Mouse (Mus musculus) right cerebral cortex, postnatal 25 days (tissue): ENCODE measurements around the gene Pacrg.

Source experiments
- DNase-seq: peaks from one replicate; pipeline ENCODE4 v3.0.0; 2022

Gene Pacrg

GRCm38 (mm10) chr17:10398871-10399270, 441.2 kb downstream of the Pacrg start:
- DNase-seq: no peak

GRCm38 (mm10) chr17:10397924-10398627, 442.0 kb downstream of the Pacrg start:
- DNase-seq: no peak

GRCm38 (mm10) chr17:10397336-10397735, 442.8 kb downstream of the Pacrg start:
- no peak for DNase-seq

- DNase-seq: no peak
Observed at GRCm38 (mm10) chr17:10396863-10397262, 443.2 kb downstream of the Pacrg start.

GRCm38 (mm10) chr17:10394855-10395254, 445.3 kb downstream of the Pacrg start:
- peak; percentile 55 for DNase-seq

- DNase-seq: no peak
Observed at GRCm38 (mm10) chr17:10393766-10394165, 446.3 kb downstream of the Pacrg start.

GRCm38 (mm10) chr17:10392342-10393034, 447.6 kb downstream of the Pacrg start:
- no peak for DNase-seq

- peak; percentile 54 for DNase-seq
Observed at GRCm38 (mm10) chr17:10390232-10391172, 449.6 kb downstream of the Pacrg start.

GRCm38 (mm10) chr17:10389740-10390139, 450.4 kb downstream of the Pacrg start:
- DNase-seq: no peak

GRCm38 (mm10) chr17:10386548-10386947, 453.6 kb downstream of the Pacrg start:
- no peak for DNase-seq

GRCm38 (mm10) chr17:10383406-10383805, 456.7 kb downstream of the Pacrg start:
- DNase-seq: no peak

- no peak for DNase-seq
Observed at GRCm38 (mm10) chr17:10378467-10379175, 461.5 kb downstream of the Pacrg start.

- no peak for DNase-seq
Observed at GRCm38 (mm10) chr17:10377606-10378005, 462.5 kb downstream of the Pacrg start.

- no peak for DNase-seq
Observed at GRCm38 (mm10) chr17:10374316-10374715, 465.8 kb downstream of the Pacrg start.

- no peak for DNase-seq
Observed at GRCm38 (mm10) chr17:10373727-10374126, 466.4 kb downstream of the Pacrg start.

GRCm38 (mm10) chr17:10372001-10372785, 467.9 kb downstream of the Pacrg start:
- no peak for DNase-seq

- no peak for DNase-seq
Observed at GRCm38 (mm10) chr17:10371472-10371871, 468.6 kb downstream of the Pacrg start.

GRCm38 (mm10) chr17:10370660-10371130, 469.4 kb downstream of the Pacrg start:
- DNase-seq: no peak

GRCm38 (mm10) chr17:10369961-10370659, 470.0 kb downstream of the Pacrg start:
- no peak for DNase-seq

- DNase-seq: no peak
Observed at GRCm38 (mm10) chr17:10367044-10367443, 473.1 kb downstream of the Pacrg start.

- DNase-seq: no peak
Observed at GRCm38 (mm10) chr17:10366577-10366976, 473.5 kb downstream of the Pacrg start.
